ENCODE assay signal across 10 mouse cellular contexts in genomic region chr19:24753617-24754439, GRCm38 (mm10).
DNase-seq lines count a peak whose midpoint lies in the region; ATAC-seq lines count a peak whose summit lies in the region.
"Had no signal": no experiment of that assay in that cellular context is flagged by ENCODE, and none has a peak within 500 bp of the region (broad histone marks: within the 10 kb centered on the region; RNA-seq: fewer than 3 reads in every experiment).

No protein-coding gene starts in this region.

- H3K4me1 ChIP-seq in hindbrain, embryonic 10.5 days (replicated peaks), result peaks cover 12% of the 10 kb centered on the region
- H3K4me1 ChIP-seq in hindbrain, embryonic 12.5 days, result peaks cover 8% of the 10 kb centered on the region
- peaks cover 14% of the 10 kb centered on the region for H3K4me1 ChIP-seq in embryonic facial prominence, embryonic 13.5 days
- peaks cover 9% of the 10 kb centered on the region; the same call in 1 of the 2 replicates for H3K4me1 ChIP-seq in hindbrain, embryonic 15.5 days (replicated peaks)
- H3K4me1 ChIP-seq: liver, embryonic 15.5 days had no signal

- H3K36me3 ChIP-seq in hindbrain, embryonic 10.5 days, result no peaks in the 10 kb centered on the region
- no peaks in the 10 kb centered on the region for H3K36me3 ChIP-seq in hindbrain, embryonic 12.5 days
- no peaks in the 10 kb centered on the region for H3K36me3 ChIP-seq in embryonic facial prominence, embryonic 13.5 days
- no peaks in the 10 kb centered on the region for H3K36me3 ChIP-seq in hindbrain, embryonic 15.5 days
- H3K36me3 ChIP-seq: embryonic facial prominence, embryonic 12.5 days; liver, embryonic 15.5 days had no signal

- ATAC-seq in hindbrain, embryonic 12.5 days (ENCODE audit: low FRiP score), result no peak
- no peak for ATAC-seq in embryonic facial prominence, embryonic 13.5 days (ENCODE audit: insufficient number of reproducible peaks, insufficient read depth, low FRiP score, low TSS enrichment, low read depth)
- ATAC-seq in hindbrain, embryonic 15.5 days (ENCODE audit: low FRiP score, low read depth), result peak; percentile 72; the same call in 1 of the 2 replicates
- no peak for ATAC-seq in monocyte, adult 5-6 weeks (replicated peaks; ENCODE audit: insufficient number of reproducible peaks, low FRiP score, low TSS enrichment, poor library complexity, severe bottlenecking)

- WGBS in hindbrain, embryonic 10.5 days, result 62% methylated on average over 14 of the region's 14 CpGs
- 49% methylated on average over 14 of the region's 14 CpGs for WGBS in hindbrain, embryonic 12.5 days
- 36% methylated on average over 14 of the region's 14 CpGs for WGBS in embryonic facial prominence, embryonic 13.5 days
- WGBS in hindbrain, embryonic 15.5 days, result 33% methylated on average over 14 of the region's 14 CpGs

- H3K4me2 ChIP-seq in hindbrain, embryonic 12.5 days (replicated peaks), result no peak overlapping the region
- peak overlapping the region; percentile 26 for H3K4me2 ChIP-seq in embryonic facial prominence, embryonic 13.5 days
- peak overlapping the region; percentile 26 for H3K4me2 ChIP-seq in hindbrain, embryonic 15.5 days
- H3K4me2 ChIP-seq: embryonic facial prominence, embryonic 12.5 days; liver, embryonic 15.5 days had no signal

- no peaks in the 10 kb centered on the region for H3K9me3 ChIP-seq in hindbrain, embryonic 10.5 days
- H3K9me3 ChIP-seq in hindbrain, embryonic 12.5 days (replicated peaks), result no peaks in the 10 kb centered on the region
- H3K9me3 ChIP-seq in embryonic facial prominence, embryonic 13.5 days, result no peaks in the 10 kb centered on the region
- no peaks in the 10 kb centered on the region for H3K9me3 ChIP-seq in hindbrain, embryonic 15.5 days
- H3K9me3 ChIP-seq: embryonic facial prominence, embryonic 12.5 days; liver, embryonic 15.5 days had no signal

- no peaks in the 10 kb centered on the region for H3K27me3 ChIP-seq in hindbrain, embryonic 10.5 days (ENCODE audit: insufficient read depth, poor library complexity, severe bottlenecking)
- no peaks in the 10 kb centered on the region for H3K27me3 ChIP-seq in hindbrain, embryonic 12.5 days
- H3K27me3 ChIP-seq in embryonic facial prominence, embryonic 13.5 days, result no peaks in the 10 kb centered on the region
- H3K27me3 ChIP-seq in hindbrain, embryonic 15.5 days, result no peaks in the 10 kb centered on the region
- H3K27me3 ChIP-seq: embryonic facial prominence, embryonic 12.5 days; liver, embryonic 15.5 days had no signal

- no peak overlapping the region for H3K4me3 ChIP-seq in hindbrain, embryonic 10.5 days
- H3K4me3 ChIP-seq in hindbrain, embryonic 12.5 days, result no peak overlapping the region
- H3K4me3 ChIP-seq in embryonic facial prominence, embryonic 13.5 days, result no peak overlapping the region
- no peak overlapping the region for H3K4me3 ChIP-seq in hindbrain, embryonic 15.5 days
- H3K4me3 ChIP-seq: embryonic facial prominence, embryonic 12.5 days; liver, embryonic 15.5 days had no signal

- DNase-seq in hindbrain, embryonic 10.5 days (ENCODE audit: low spot score), result peak; percentile 3
- DNase-seq in mesoderm, embryonic 11.5 days (ENCODE audit: low read depth, low spot score), result peak; percentile 47
- no peak for DNase-seq in adrenal gland, postnatal 10 days
- no peak for DNase-seq in urinary bladder, postnatal 10 days (ENCODE audit: low spot score)

- no peak overlapping the region for H3K9ac ChIP-seq in hindbrain, embryonic 12.5 days
- no peak overlapping the region for H3K9ac ChIP-seq in embryonic facial prominence, embryonic 13.5 days
- H3K9ac ChIP-seq in hindbrain, embryonic 15.5 days, result no peak overlapping the region
- H3K9ac ChIP-seq: embryonic facial prominence, embryonic 12.5 days; liver, embryonic 15.5 days had no signal

- no peak overlapping the region for H3K27ac ChIP-seq in hindbrain, embryonic 10.5 days
- H3K27ac ChIP-seq in hindbrain, embryonic 12.5 days, result no peak overlapping the region
- peak overlapping the region; percentile 51; the same call in 1 of the 2 replicates for H3K27ac ChIP-seq in embryonic facial prominence, embryonic 13.5 days
- H3K27ac ChIP-seq in hindbrain, embryonic 15.5 days (replicated peaks), result peak overlapping the region; percentile 34; the same call in 1 of the 2 replicates
- H3K27ac ChIP-seq: embryonic facial prominence, embryonic 12.5 days; liver, embryonic 15.5 days had no signal

Comparison
In these comparisons a context has a peak if more than half of its experiments do, and no peak if none do; other contexts are left out.
1. H3K27ac ChIP-seq: peak in embryonic facial prominence, embryonic 13.5 days (single experiment) and hindbrain, embryonic 15.5 days (single experiment); none in hindbrain, embryonic 10.5 days (single experiment) and hindbrain, embryonic 12.5 days (single experiment).
2. DNase-seq: peak in hindbrain, embryonic 10.5 days (single experiment) and mesoderm, embryonic 11.5 days (single experiment); none in adrenal gland, postnatal 10 days (single experiment) and urinary bladder, postnatal 10 days (single experiment).